Mouse (Mus musculus): ENCODE data around the gene Gm42517.

GRCm38 (mm10) chr5:108366328-108366983 is 1.3 kb downstream of the Gm42517 start:
- TF ChIP-seq POLR2AphosphoS2 (IDR thresholded peaks at IDR 0.05; ENCODE audit: insufficient read length, low read depth) (no peak), TCF12 (IDR thresholded peaks at IDR 0.05; ENCODE audit: insufficient read depth, poor library complexity, severe bottlenecking) (no peak)
